Mouse (Mus musculus) MEL-GATA-1-ER (cell line): ENCODE results near the gene Lrrc39.
A peak's percentile ranks its signal among the peaks of the same experiment; 100 is the strongest.
"Not testable (repeated sequence)": the region's sequence is repeated elsewhere in the genome, so short reads cannot be mapped to it uniquely, and the experiment has no call there.

Source experiments
- DNase-seq: peaks from one replicate; pipeline ENCODE4 v3.0.0-alpha.2; 2012; ENCODE audit warnings: low read depth; ENCODE audit errors: extremely low read depth

Gene Lrrc39

GRCm38 (mm10) chr3:116562408-116563094 is at the start of gene Lrrc39:
Gene Lrrc39, plus strand, starts transcription at chr3:116562973.
- peak; percentile 85 for DNase-seq

- no peak for DNase-seq
These were observed 42.5 kb upstream of the Lrrc39 start for GRCm38 (mm10) chr3:116520141-116520761.

- no peak for DNase-seq
These were observed 33.0 kb upstream of the Lrrc39 start for GRCm38 (mm10) chr3:116529741-116530140.

GRCm38 (mm10) chr3:116530826-116531225 is 31.9 kb upstream of the Lrrc39 start:
- no peak for DNase-seq

GRCm38 (mm10) chr3:116536428-116537199 is 26.2 kb upstream of the Lrrc39 start:
- peak; percentile 34 for DNase-seq

GRCm38 (mm10) chr3:116537200-116537573 is 25.6 kb upstream of the Lrrc39 start:
- no peak for DNase-seq

- DNase-seq: no peak
These were observed 20.7 kb upstream of the Lrrc39 start for GRCm38 (mm10) chr3:116542070-116542469.

- no peak for DNase-seq
These were observed 20.2 kb upstream of the Lrrc39 start for GRCm38 (mm10) chr3:116542532-116542931.

- no peak for DNase-seq
These were observed 15.3 kb upstream of the Lrrc39 start for GRCm38 (mm10) chr3:116547430-116547829.

- DNase-seq: no peak
These were observed 11.4 kb upstream of the Lrrc39 start for GRCm38 (mm10) chr3:116551362-116551761.

- DNase-seq: not testable (repeated sequence)
These were observed 1.5 kb upstream of the Lrrc39 start for GRCm38 (mm10) chr3:116561315-116561714.

- DNase-seq: no peak
These were observed 321 bp downstream of the Lrrc39 start for GRCm38 (mm10) chr3:116563095-116563492.

- no peak for DNase-seq
These were observed 7.9 kb downstream of the Lrrc39 start for GRCm38 (mm10) chr3:116570628-116571027.

- no peak for DNase-seq
These were observed 14.5 kb downstream of the Lrrc39 start for GRCm38 (mm10) chr3:116577286-116577685.

GRCm38 (mm10) chr3:116582201-116582600 is 19.4 kb downstream of the Lrrc39 start:
- no peak for DNase-seq

- DNase-seq: peak; percentile 70
These were observed 31.4 kb downstream of the Lrrc39 start for GRCm38 (mm10) chr3:116594076-116594727.

- peak; percentile 96 for DNase-seq
These were observed 32.2 kb downstream of the Lrrc39 start, which contains the start of gene Sass6 for GRCm38 (mm10) chr3:116594728-116595602. Gene Sass6, plus strand, starts transcription at chr3:116594982.

GRCm38 (mm10) chr3:116595603-116595991 is 32.8 kb downstream of the Lrrc39 start:
- DNase-seq: no peak

GRCm38 (mm10) chr3:116599705-116600104 is 36.9 kb downstream of the Lrrc39 start:
- no peak for DNase-seq

- DNase-seq: no peak
These were observed 38.2 kb downstream of the Lrrc39 start for GRCm38 (mm10) chr3:116601005-116601404.

- DNase-seq: no peak
These were observed 39.0 kb downstream of the Lrrc39 start for GRCm38 (mm10) chr3:116601781-116602180.
